Mouse (Mus musculus) hindbrain, postnatal 0 days (tissue): Measurements from ENCODE around the gene Fndc3b. TPM values are rescaled to one million over a fixed set of nuclear protein-coding genes. Genes with fewer than 3 reads are reported as not detected.

Experiments used
- ATAC-seq: fragments of 200-750 bp; cut with Nextera tagmentation; 2 replicates; pipeline ENCODE4 v1.8.0; 2017; ENCODE audit warnings: mild to moderate bottlenecking, moderate TSS enrichment, moderate library complexity
- DNase-seq: peaks from one replicate; pipeline ENCODE4 v3.0.0-alpha.2; 2015; ENCODE audit warnings: low spot score
- H3K27ac ChIP-seq: fragments of 300-500 bp; sonication (generic); 2 replicates; pipeline ENCODE4 v1.5.1; 2014; ENCODE audit warnings: mild to moderate bottlenecking
- H3K27me3 ChIP-seq: fragments of 300-500 bp; sonication (generic); 2 replicates; pipeline ENCODE4 v1.6.1; 2014; ENCODE audit warnings: low read length, mixed read lengths; ENCODE audit not compliant: insufficient read depth
- H3K36me3 ChIP-seq: fragments of 300-500 bp; sonication (generic); 2 replicates; pipeline ENCODE4 v1.6.1; 2014; ENCODE audit warnings: low read length, mixed read lengths; ENCODE audit not compliant: insufficient read depth
- H3K4me1 ChIP-seq: fragments of 300-500 bp; sonication (generic); 2 replicates; pipeline ENCODE4 v1.6.1; 2014; ENCODE audit warnings: antibody characterized with exemption, low read length, mixed read lengths; ENCODE audit not compliant: insufficient read depth
- H3K4me2 ChIP-seq: fragments of 300-500 bp; sonication (generic); 2 replicates; pipeline ENCODE4 v1.6.1; 2014; ENCODE audit warnings: low read depth, mild to moderate bottlenecking, low read length, moderate library complexity, mixed read lengths
- H3K4me3 ChIP-seq: fragments of 300-500 bp; sonication (generic); 2 replicates; pipeline ENCODE4 v1.5.1; 2014; ENCODE audit warnings: low read length
- H3K9ac ChIP-seq: fragments of 300-500 bp; sonication (generic); replicated peaks from 2 replicates; pipeline ENCODE4 v1.6.1; 2014; ENCODE audit warnings: mild to moderate bottlenecking, low read length, moderate library complexity, mixed read lengths
- H3K9me3 ChIP-seq: fragments of 300-500 bp; sonication (generic); 2 replicates; pipeline ENCODE4 v1.6.1; 2016; ENCODE audit warnings: low read length, mixed read lengths
- CTCF ChIP-seq: IDR thresholded peaks from 2 replicates; pipeline ENCODE4 v1.5.1; 2016; ENCODE audit warnings: antibody characterized with exemption, control low read depth, low read depth
- WGBS: fragments of 180-500 bp; shearing (Covaris S2); extraction: QIAGEN DNeasy Blood & Tissue Kit; methylation state at CpG from one replicate; pipeline ENCODE4 v1.1.7; 2014; 5-methylcytosine and 5-hydroxymethylcytosine counted together
- polyA plus RNA-seq: library from polyadenylated mRNA; unstranded; fragments of >200 nt; fragmentation: Nextera tagmentation; extraction: Ambion mirVana; gene quantifications from 2 replicates; pipeline ENCODE4 v1.2.1, GENCODE M21; 2015
- total RNA-seq: library from RNA; depleted of rRNA; stranded (reverse); fragments of >200 nt; gene quantifications from 2 replicates; pipeline ENCODE4 v1.2.3, GENCODE M21; 2014

Gene Fndc3b
- total and polyA plus RNA-seq, 2 experiments from 2014 or later: 4.6 to 16.0 TPM

DNA sequence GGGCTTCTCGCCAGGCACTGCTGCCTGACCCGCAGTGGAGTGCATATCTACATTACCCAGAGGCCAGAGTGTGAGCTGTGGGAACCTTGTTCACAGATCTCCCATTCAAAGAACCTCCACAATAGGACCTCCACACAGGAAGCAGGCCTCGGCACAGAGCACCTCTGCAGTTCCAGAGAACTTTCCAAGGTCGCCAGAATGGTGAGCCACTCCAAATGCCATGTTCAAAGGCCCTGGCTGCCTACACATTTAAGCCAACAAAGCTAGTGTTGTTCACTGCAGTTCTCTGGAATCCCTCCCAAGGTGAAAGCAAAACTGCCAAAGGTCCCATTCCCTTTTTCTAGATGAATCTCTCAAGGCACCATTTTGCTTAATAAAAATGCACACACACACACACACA is 55.4 kb downstream of the Fndc3b start:
- no peak overlapping the region for H3K4me2 ChIP-seq
- no peak for DNase-seq
- TF ChIP-seq CTCF: no peak
- no peak overlapping the region for H3K4me3 ChIP-seq
- no peaks in the 10 kb centered on the region for H3K36me3 ChIP-seq
- no peaks in the 10 kb centered on the region; the same call in 1 of the 2 replicates for H3K4me1 ChIP-seq
- WGBS: 69% methylated on average over 4 of the region's 4 CpGs
- no peak for ATAC-seq
- H3K27ac ChIP-seq: no peak overlapping the region
- H3K27me3 ChIP-seq: no peaks in the 10 kb centered on the region
- no peaks in the 10 kb centered on the region for H3K9me3 ChIP-seq
- H3K9ac ChIP-seq: no peak overlapping the region

DNA sequence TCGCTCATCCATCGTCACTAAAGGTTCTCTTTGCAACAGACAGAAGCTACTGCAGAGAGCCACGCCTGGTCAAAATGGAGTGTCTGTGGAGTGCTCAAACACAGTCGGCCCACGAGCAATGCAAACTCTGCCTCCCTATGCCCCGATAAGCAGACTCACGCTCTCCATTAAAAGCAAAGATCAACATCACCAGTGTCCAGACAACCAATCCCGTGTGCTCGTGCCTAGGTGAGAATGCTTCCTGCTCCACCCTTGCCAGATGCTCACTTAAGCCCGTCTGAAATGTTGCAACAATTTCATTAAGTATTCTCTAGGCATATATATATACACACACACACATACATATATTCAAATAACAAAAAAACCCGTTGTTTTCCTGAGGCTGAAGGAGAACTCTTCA is 56.1 kb downstream of the Fndc3b start:
- no peak overlapping the region for H3K4me2 ChIP-seq
- H3K4me3 ChIP-seq: no peak overlapping the region
- WGBS: 89% methylated on average over 11 of the region's 11 CpGs
- no peaks in the 10 kb centered on the region; the same call in 1 of the 2 replicates for H3K4me1 ChIP-seq
- no peak for ATAC-seq
- no peak for TF ChIP-seq CTCF
- H3K27me3 ChIP-seq: no peaks in the 10 kb centered on the region
- no peak overlapping the region for H3K27ac ChIP-seq
- no peaks in the 10 kb centered on the region for H3K36me3 ChIP-seq
- no peak for DNase-seq
- no peaks in the 10 kb centered on the region for H3K9me3 ChIP-seq
- H3K9ac ChIP-seq: no peak overlapping the region

DNA sequence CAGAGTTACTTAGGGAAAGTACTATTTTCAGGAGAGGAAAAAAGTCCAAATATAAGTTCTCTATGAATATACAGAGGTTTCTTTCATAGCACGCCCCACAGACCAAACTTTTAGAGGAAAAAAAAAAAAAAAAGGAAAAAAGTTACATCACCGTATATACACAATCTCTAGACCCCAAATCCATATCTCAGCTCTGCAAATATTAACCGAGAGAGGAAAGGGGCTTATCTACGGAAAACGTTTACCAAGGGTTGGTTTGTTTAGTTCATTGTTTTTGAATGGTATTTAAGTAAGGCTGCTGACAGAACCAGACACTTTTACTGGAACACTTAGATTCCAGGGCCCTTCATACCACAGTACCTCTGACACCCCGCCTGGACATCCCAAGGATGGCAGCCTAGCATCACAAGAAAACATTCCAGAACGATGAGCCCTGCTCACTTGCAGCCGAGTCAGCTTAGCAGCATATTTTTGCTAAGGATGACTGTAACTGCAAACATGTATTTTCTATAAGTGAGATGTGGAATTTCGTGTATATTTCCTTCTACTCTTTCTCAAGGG is 58.6 kb downstream of the Fndc3b start:
- ATAC-seq: no peak
- Histone ChIP-seq H3K9me3 (no peaks in the 10 kb centered on the region), H3K4me3 (no peak overlapping the region), H3K4me2 (no peak overlapping the region), H3K4me1 (no peaks in the 10 kb centered on the region; the same call in 1 of the 2 replicates), H3K36me3 (no peaks in the 10 kb centered on the region), H3K9ac (no peak overlapping the region), H3K27me3 (no peaks in the 10 kb centered on the region), H3K27ac (no peak overlapping the region)
- WGBS: 86% methylated on average over 9 of the region's 9 CpGs
- peak; percentile 16; the same call in 1 of the 2 replicates for TF ChIP-seq CTCF
- no peak for DNase-seq

DNA sequence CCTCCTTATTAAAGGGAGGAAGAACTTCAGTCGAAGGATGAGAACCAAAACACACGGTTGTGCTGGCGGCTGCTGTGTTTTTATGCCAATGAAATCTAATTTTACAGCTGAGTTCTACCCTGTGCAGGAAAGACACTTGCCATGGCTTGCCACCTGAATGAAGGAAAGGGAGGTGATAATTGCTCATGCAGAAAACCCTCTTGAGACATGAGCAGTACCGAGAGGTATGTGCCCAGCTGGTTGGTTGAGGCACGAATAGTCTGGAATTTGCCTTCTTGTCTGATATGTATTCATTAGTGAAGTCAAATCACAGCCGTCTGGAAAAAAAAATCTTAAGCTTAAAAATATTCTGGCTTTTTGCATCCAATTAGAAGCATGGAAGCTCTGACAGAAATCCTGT is 59.4 kb downstream of the Fndc3b start:
- 47% methylated on average over 6 of the region's 6 CpGs for WGBS
- ATAC-seq (no peak; the same call in 1 of the 2 replicates), DNase-seq (no peak)
- no peaks in the 10 kb centered on the region for H3K27me3 ChIP-seq
- no peaks in the 10 kb centered on the region for H3K36me3 ChIP-seq
- H3K27ac ChIP-seq: no peak overlapping the region
- H3K4me1 ChIP-seq: no peaks in the 10 kb centered on the region; the same call in 1 of the 2 replicates
- TF ChIP-seq CTCF: no peak
- no peak overlapping the region for H3K9ac ChIP-seq
- no peaks in the 10 kb centered on the region for H3K9me3 ChIP-seq
- no peak overlapping the region for H3K4me2 ChIP-seq
- H3K4me3 ChIP-seq: no peak overlapping the region

DNA sequence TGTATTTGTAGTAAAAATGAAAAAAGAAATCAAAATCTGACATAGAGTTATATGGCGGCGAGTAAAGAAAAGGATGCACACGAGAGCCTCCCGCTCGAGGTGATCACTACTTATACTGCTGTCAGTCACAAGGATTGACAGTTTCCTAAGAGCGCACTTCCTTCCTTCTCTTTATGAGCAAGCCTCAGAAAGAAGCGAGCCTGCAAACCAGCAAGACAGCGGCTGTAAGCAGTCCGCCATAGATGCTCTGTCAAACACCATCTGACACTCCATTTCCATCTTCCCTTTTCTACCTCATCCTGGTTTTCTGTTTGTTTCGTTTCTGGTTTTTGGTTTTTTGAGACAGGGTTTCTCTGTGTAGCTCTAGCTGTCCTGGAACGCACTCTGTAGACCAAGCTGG is 61.0 kb downstream of the Fndc3b start:
- no peak overlapping the region for H3K4me3 ChIP-seq
- H3K27ac ChIP-seq: no peak overlapping the region
- no peak for TF ChIP-seq CTCF
- H3K27me3 ChIP-seq: no peaks in the 10 kb centered on the region
- 0 out of 2 replicates have a peak, but pooled peaks cover 5% of the 10 kb centered on the region for H3K4me1 ChIP-seq
- H3K36me3 ChIP-seq: no peaks in the 10 kb centered on the region
- ATAC-seq (no peak), DNase-seq (no peak)
- no peak overlapping the region for H3K9ac ChIP-seq
- WGBS: 89% methylated on average over 11 of the region's 11 CpGs
- H3K9me3 ChIP-seq: no peaks in the 10 kb centered on the region
- H3K4me2 ChIP-seq: no peak overlapping the region

DNA sequence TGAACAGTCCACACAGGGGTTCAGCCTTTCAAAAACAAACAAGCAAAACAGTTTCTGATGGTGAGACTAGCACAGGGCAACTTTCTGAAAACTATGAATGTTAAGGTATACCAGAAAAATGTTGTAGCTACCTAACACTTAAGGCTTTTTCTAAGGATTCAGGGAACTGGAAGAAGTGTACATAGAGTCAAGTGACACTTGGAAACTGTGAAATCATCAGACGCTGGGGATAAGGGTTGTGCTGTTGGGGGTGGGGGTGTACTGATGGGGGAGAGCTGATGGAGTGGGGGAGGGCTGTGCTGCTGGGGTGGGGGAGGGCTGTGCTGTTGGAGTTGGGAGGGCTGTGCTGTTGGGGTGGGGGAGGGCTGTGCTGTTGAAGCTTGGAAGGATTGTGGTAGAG is 61.8 kb downstream of the Fndc3b start:
- H3K4me2 ChIP-seq: no peak overlapping the region
- no peak for DNase-seq
- no peak for ATAC-seq

DNA sequence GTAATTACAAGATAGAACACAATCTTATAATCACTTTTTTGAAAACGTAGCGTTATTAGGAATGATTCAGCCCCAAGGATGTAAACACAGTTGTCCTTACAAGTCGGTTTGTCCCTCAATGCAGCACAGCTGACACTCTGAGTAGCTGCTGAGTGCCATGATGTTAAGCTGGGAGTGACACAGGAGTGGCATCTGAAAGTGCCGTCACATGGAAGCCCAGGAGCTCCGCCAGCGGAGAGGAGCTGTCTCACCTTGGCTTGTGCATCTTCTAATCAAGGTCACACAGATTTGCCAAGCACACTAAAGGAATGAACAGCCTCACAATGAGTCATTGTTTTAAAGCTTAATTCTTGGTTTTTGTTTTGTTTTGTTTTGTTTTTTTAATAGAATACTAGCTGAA is 68.7 kb downstream of the Fndc3b start:
- H3K27ac ChIP-seq: no peak overlapping the region
- ATAC-seq: no peak
- H3K4me3 ChIP-seq: no peak overlapping the region
- WGBS: 85% methylated on average over 6 of the region's 6 CpGs
- H3K4me1 ChIP-seq: 0 out of 2 replicates have a peak, but pooled peaks cover 5% of the 10 kb centered on the region
- H3K4me2 ChIP-seq: no peak overlapping the region
- no peaks in the 10 kb centered on the region for H3K36me3 ChIP-seq
- TF ChIP-seq CTCF: no peak
- H3K9me3 ChIP-seq: no peaks in the 10 kb centered on the region
- H3K9ac ChIP-seq: no peak overlapping the region
- no peak for DNase-seq
- no peaks in the 10 kb centered on the region for H3K27me3 ChIP-seq

More for the DNA sequence above, 61.8 kb downstream of the Fndc3b start:
- TF ChIP-seq CTCF: no peak
- Histone ChIP-seq H3K27ac (no peak overlapping the region), H3K4me3 (no peak overlapping the region), H3K36me3 (no peaks in the 10 kb centered on the region), H3K9ac (no peak overlapping the region), H3K9me3 (no peaks in the 10 kb centered on the region), H3K4me1 (0 out of 2 replicates have a peak, but pooled peaks cover 5% of the 10 kb centered on the region), H3K27me3 (no peaks in the 10 kb centered on the region)
- 35% methylated on average over 1 of the region's 1 CpGs for WGBS
